Mouse (Mus musculus) telencephalon, adult 2 months (tissue): Measurements from ENCODE around the gene Msx1.

Experiments
- DNase-seq: peaks from one replicate; pipeline ENCODE4 v3.0.0-alpha.2; 2011; ENCODE audit warnings: low read depth, low spot score

Gene Msx1

DNA sequence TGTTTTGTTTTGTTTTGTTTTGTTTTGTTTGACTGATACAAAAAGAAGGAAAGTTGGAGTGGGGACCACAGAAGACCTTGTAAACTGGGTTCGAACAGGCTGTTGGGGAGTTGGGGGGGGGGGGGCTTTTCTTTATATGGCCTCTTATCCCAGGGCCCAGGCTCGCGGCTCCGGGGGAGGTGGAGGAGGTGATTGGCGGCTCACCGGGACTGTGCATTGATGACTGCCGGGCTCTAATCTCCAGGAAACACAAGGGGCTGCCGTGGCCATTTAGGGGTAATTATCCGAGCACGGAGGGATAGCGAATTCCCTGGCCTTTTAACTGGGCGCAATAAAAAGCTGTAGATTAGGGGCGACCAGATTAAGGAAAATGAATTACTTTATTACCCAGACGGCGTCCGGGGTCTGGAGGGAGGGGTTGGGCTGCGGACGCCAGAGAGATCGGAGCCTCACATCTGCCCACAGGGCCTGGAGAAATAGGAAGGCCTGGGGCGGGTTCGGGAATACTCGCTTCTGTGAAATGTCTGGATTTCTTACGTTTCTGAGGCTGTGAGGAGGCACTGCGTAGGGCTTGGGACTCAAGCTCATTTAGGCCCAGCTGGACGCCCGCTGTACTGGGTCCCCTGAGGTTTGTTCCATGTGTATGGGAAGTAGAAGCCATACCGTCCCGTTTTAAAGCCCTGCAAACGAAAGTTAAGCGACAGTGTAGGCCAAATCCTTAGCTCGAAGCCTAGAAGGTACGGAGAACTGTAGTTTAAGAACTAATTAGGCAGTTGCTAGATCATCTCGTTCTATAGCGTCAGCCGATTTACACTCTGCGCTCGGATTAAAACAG, 1.4 kb upstream of the Msx1 start:
- DNase-seq, result no peak

DNA sequence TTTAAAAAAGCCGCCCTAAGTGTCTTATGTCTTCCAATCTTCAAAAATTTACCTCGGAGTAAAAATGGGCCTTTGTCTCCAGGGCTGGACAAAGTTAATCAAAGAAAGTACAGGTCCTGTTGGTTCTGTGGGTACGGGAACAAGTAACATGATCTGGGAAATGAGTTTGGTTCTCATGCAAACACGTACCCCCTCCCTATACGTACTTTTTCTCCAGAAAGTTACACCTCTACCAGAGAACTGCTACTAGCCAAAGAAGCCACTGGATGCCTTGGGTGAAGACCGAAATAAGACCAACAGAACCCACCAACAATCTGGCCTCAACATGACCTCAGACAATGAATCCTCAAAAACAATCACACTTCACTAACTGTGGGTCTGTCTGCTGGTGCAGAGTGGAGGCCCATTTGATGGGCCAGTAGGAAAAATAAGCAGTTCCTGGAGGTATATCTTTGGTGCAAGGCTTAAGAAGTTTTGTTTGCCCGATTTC, 773 bp upstream of the Msx1 start:
- no peak for DNase-seq

DNA sequence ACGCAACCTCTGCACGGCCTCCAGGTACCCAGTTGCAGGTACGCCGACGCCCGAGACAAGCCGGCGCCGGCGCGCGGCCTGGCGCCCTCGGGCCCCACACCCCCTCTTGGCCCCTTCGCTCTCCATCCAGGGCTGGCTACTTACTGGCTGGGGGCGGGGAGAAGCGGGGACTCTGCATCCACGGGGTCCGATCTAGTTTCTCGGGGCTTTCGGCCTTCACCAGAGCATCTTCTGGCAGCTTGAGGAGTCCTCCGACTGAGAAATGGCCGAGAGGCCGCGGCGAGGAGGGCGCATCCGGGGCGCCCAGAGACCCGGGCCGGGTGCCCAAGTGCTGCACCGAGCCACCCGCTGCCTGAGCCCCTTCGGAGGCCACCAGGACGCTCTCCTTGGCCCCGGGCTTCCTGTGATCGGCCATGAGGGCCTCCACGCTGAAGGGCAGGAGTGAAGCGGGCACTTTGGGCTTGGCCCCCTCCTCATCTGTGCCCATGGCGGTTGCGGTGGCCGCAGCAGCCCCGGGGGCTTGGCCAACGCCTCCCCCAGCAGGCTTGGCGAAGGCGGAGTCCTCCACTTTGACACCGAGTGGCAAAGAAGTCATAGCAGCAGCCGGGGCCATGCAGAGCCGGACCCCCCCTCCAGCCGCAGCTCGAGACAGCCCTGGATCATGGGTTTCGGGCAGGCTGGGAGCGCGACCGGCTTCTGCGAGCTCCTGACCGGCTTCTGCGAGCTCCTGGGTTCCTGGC, 492 bp downstream of the Msx1 start:
- DNase-seq, result no peak

DNA sequence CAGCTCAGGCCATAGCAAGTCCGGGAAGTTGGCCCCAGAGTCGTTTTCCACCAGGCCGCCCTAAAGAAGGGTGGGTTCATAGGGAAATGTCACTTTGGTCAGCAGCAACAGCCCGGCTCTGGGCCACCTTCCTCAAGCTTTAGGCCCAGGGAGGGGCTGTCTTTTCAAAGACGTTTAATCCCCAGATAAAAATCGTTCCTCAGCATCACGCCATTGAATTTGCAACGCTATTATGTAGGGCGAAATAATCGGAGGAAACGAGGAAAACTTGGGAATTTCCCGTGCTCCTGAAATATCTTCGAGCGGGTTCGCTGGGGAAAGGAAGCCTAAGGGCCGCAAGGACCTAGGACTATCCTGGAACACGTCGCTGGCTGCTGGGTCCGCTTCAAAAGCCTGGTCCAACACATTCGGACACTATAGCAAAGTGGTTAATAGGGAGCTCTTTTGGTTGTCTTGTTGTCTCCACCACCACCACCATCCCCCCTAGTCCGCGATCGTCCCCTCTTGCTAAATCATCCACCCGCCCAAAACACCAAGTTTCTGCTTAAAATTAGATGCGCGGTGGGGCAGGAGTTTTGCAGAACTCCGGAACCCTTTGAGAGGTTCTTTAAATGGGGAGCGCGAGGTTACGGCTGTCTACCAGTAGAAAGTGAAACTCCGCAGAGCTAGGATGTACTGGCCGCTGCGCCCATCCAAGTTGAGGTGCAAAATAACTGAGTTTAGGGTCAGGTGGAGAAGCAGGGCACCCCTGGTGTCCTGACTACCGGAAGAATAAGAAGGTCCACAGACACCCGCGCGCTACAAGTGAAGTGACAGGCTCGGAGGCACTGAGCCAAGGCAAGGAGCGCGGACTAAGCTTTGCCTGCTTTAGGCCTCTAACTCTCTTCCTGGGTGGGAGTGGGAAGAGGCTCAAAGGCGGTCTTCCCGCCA, 1.3 kb downstream of the Msx1 start:
- DNase-seq, result no peak

DNA sequence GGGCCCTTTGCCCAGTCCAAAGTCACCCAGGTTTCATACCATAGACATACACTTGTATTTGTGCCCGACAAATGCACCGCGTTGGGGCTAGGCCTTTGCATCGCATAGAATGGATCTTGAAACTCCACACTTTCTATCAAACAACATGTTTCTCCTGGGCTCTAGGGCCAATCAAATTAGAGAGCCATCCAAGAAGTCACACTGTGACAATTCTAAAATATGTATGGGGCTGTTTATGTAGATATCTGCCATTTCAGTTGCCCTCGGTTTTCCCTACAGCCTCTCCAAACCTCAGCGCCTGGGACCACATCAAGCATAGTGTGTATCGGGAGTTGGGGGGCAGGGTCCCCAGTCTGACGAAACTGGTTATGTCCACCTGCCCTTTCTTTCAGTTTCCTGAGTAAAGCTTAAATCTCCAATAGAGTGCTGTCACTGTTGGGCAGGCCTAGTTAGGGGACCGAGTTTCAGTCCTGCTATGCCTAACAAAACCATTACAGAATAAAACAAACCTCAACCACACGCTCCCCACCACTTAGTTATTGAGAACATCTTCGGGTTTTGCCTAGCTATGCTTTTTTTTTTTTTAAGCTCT, 2.2 kb downstream of the Msx1 start:
- DNase-seq, result no peak

DNA sequence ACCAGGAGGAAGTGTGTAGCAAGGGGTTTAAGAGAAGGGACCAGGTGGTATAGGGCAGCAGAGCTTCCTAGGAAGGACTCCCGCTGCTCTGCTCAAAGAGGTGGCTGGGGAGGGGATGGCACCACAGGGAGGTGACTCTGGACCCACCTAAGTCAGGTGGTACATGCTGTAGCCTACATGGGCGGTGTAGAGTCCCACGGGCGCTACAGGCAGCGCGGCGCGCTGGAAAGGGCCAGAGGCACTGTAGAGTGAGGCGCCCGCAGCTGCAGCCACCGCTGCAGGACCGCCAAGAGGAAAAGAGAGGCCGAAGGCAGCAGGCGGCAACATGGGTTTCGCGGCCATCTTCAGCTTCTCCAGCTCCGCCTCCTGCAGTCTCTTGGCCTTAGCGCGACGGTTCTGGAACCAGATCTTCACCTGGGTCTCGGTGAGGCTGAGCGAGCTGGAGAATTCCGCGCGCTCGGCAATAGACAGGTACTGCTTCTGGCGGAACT, 3.2 kb downstream of the Msx1 start:
- DNase-seq, result no peak

DNA sequence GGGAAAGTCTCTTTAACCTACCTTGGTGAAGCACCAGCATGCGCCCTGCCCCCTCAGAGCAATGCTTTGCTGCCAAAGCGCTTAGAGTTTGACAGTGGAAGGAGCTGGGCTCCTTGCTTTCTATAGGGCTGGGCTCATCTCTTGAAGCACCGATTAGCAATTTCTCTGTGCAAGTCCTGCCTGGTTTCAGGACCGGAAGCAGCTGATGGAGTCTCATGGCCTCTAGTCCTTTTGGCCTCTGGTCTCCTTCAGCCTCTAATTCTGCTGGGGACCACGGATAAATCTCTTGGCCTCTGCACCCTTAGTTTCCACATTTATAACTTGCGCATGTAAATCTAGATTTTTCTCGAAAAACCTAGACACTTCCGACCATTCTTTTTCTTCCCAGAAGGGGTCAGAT, 3.7 kb downstream of the Msx1 start:
- DNase-seq, result no peak

DNA sequence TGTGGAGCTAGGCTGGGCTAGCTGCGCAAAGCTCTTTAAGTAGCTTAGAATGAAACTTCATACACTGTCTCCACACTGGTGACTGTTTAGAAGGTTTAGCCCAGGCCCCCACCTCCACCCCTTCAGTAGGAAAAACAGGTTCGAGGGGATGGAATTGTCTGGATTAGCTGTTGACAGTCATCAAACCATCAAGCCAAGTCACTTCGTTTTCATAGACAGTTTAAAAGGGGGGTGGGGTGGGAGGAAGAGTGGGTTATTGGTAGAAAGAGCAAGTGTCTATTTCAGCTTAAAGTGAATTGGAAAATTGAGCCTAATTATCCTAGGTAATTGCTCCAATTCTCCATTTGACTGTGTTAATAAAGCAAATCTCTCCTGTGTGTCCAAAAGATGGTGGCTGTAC, 4.4 kb downstream of the Msx1 start:
- no peak for DNase-seq

DNA sequence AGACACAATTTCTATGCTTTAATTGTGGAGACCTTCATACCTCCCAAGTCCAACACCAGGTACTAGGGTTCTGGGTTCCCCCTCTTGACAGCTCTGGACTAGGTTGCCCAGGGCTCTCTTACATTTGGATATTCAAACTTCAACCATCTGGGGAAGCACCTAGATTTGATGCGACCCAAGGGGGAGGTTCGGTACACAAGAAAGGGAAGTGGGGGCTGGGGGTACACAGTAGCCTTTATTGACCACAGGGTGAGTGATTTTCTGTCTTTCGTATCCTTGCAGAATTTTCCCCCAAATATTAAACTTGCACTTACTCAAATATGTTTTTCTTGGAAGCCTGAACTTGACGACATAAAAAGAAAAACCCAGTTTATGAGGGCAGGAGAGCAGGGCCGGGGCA, 4.8 kb downstream of the Msx1 start:
- DNase-seq, result no peak

DNA sequence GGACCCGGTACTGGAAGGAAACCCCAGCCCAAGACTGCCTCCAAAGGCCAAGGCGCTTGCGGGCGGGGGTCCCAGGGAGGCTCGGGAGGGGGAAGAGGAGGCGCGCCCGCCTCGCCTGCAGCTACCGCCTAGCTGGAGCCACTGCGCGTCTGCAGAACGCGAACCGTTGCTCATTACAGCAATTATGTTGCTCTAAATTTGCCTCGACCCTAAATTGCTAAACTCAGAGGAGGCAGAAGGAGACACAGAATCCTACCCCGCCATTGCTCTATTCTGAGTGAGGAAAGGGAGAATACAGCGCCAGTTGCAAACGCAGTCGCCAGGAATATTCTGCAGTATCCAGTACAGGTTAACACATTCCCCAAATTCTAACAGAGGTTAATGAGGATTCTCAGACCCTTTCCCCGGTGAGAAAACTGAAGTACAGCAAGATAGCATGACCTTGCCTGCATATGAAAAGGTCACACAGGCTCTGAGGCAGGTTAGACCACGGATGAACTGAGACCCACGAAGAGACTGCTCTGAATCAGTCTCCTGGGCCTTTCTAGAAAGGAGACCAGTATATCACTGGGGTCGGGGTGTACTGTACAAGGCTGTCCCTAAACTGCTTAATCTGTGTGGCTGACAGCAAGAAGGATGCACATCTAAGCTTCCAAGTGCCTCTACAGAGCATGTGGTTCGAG, 5.7 kb downstream of the Msx1 start:
- DNase-seq, result no peak

DNA sequence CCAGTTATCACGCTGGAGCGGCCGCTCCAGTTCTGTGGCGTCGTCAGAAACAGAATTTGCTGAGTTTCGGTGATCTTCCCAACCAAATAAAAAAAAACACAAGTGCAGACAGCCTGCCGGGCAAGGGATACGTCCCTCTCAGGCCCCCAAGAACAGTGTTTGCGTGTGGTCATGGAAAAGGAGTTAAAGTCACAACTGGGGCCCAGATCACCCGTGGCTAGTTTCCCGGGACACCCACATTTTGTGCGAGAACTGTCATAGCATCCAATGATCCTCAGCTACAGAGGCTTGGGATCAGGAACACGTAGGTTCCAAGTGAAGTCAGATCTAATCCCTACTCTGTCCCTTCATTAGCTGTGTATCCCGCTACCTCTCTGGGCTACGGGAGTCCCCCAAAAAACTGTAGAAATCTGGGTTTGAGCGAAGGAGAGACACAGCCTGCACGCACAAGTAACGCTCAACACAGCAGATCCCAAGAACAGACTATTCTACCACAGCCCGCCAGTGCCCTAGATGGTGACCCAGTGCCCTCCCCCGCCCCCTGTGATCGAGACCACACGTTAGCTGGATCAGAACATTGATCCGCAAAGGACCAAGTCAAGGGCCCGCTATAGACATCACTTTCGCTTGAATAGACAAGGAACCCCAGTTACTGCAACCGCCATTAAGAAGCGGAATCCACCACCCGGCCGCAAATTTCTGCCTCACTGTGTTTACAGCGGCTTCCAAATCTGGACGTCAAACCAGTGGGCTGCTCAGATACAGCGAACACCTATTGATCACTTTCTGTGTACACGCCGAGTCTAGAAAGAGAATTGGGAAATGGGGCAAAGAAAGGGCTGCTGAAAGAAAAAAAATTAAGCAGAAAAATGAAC, 6.5 kb downstream of the Msx1 start:
- no peak for DNase-seq

DNA sequence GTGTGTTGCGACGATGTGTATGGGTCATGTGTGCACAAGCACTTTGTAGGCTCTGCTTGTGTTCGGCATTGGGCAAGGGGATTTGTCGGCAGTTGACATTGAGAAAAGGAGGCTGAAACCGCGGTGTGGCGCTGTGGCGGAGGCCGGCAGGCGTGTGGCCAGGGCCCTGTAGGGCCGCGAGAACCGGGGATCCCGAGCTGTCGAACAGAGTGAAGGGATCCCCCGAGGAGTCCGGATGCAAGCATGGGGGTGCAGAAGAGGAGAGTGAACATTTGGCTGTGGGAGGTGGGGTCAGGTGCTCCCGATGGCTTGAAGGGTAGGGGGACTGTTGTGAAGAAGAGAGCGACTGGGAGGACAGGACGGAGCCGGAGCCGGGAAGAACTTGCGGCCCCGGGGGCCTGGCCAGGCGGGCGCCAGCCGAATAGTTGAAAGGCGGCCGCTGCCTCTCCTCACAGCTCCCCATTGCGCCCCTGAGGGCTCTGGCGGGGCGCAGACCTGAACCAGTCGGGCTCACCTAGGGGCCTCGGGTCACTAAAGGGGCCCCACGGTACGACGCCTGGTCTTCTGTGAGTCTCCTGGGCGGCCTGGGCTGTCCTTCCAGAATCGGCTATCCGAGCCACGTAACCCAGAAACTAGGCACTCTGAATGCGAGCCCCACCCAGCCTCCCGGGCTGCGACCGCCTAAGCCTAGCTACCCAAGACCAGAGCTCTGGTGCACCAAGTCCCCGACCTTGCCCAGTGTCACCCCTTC, 7.3 kb downstream of the Msx1 start:
- DNase-seq, result no peak

DNA sequence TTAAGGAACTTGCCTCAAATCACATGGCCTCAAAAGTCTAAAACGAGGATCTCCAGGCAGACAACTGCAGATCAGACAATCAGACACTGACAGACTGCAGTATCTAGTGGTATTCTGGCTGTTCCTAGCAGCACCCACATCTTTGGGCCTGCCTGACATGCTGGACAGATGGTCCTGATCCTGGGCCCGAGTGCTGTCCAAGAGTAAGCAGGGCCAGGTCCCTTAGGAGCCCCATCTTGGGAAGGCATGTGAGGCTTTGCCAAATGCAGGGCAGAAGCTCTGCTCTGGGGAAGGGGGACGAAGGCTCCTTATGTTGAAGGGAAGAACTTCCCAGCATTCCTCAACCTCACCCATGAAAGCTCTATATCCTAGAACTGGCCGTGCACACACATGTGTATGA, 8.5 kb downstream of the Msx1 start:
- DNase-seq, result no peak

DNA sequence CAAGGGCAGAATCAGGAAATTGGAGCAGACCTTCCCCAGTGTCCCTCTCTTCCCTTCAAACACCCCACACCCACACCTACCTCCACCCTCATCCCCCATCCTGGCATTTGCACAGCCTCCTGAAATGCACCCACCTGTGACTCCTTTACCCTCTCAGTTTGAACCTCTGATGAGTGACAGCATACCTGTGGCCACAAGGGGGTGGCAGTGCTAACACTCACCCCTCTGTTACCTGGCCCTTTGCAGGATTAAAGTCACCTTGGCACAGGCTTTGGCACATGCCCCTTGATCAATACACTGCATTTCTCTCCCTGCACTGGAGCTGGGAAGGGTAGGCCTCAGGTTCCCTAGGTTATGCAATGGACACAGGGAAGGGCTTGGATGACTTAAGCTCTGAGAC, 10.2 kb downstream of the Msx1 start:
- DNase-seq, result no peak

DNA sequence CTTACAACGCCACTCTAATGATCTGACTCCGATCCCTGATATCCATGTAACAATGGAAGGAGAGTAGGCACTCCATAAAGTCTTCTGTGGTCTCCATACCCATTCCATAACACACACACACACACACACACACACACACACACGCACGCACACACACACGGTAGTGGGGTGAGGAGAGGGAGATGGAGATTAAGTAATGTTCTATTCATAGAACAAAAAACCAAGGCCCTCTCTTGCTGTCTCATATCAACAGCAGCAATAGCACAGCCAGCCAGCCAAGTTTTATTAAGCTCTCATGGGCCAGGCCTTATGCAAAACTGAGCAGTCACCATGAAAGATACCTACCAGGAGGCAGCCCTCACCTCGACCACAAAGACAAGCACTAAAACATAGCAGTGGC, 19.1 kb downstream of the Msx1 start:
- DNase-seq, result no peak

DNA sequence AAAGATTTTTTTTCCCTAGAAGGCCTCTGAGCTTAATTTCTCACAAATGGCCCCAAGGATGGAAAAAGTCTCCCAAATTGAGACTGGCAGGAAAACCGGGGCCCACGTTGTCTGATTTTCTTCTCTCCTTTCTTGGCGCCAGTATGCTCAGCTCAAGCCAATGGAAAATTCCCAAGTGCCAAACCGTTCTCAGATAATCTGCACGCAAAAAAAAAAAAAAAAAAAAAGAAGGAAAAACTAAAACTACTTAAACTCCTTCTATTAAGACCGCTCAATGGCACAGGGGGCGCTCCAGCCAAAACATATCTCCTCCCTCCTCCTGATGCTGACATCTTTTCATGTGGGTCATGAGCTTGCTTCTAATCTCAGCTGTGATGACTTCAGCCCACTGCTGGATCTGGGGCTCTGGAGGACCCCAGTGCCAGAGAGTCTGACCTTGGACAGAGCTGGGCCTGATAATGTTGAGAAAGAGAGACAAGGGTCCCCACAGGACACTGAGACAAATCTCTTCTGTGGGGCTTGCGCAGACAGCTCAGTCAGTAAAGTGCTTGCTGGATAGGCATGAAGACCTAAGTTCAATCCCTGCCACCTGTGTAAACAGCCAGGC, 19.8 kb downstream of the Msx1 start:
- DNase-seq, result no peak

DNA sequence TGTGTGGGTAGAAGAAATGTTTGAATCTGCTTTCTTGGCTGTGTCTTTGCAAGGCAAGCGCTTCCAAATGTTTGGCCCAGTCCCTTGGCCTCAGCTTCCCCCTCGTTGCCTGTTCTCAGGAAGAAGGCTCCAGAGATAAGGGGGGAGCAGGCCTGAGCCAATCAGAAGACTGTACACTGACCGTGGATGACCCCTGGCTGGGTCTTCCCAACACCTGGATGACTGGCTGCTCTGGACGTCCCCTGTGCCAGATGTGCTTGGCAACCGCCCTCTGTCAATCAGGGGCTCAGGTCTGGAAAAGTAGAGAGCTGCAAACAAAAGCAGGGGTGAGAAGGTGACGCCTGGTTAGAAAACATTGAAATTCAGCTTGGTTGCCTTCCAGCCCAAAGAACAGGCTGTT, 27.1 kb downstream of the Msx1 start:
- DNase-seq, result no peak

DNA sequence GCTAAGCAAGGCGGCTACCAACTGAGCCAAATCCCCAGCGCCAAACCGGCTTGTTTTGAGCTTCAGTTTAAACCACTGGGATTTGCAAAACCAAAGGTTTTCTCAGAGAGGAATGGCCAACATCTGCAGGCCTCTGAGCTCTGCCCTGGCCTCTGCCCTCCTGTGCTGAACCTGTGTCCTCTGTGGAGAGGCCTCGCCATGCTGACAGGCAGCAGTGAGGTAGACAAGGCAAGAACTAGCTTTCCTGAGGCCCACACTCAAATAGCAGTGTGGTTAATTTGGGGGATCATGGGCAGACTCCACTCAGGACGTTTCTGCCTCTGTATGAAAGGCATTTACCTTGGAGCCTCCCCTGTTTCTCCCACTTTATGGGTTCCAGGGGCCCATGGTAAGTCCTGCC, 27.6 kb downstream of the Msx1 start:
- DNase-seq, result no peak

DNA sequence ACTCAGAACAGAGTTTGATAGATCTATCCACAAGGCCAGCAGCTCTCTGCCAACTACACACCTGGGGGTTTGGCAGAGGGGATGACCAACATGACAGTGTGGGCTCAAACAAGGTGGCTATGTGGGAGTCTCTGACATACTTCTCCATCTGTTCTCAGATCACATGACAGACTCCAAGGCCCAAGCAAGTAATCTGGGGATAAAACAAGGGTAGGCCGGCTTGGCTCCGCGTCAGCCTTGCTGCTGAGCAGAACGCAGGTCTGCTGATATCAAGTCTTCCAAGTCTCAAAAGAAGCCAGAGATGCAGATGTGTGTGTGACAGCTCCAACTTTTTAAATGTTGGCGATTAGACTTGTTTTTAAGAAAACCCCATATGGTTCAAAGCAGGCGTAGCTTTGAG, 28.7 kb downstream of the Msx1 start:
- DNase-seq, result no peak
